Mouse (Mus musculus): ENCODE measurements around the gene Ezr.

DNA sequence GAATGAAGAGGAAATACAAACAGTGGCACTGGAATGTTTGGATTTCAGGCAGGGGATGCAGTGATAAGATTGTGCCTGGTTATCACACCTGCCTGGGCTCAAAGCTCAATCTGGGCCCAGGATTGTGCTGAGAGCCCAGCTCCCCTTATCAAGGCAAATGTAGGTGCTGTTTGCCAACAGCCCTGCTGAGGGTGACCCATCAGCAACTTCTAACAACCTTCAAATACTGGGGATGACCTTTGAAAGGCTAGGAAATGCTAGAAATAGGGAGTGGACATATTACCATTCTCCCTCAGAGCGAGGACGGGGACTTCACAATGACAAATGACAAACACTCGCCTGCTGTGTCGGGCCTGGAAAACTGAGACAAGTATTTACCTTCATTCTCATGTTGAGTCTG lies 15.8 kb downstream of the Ezr start:
- TF ChIP-seq GATA1 (IDR thresholded peaks at IDR 0.05; ENCODE audit: low read length) (no peak), TAL1 (IDR thresholded peaks at IDR 0.05; ENCODE audit: low read length) (no peak)
